In the genomic region with DNA sequence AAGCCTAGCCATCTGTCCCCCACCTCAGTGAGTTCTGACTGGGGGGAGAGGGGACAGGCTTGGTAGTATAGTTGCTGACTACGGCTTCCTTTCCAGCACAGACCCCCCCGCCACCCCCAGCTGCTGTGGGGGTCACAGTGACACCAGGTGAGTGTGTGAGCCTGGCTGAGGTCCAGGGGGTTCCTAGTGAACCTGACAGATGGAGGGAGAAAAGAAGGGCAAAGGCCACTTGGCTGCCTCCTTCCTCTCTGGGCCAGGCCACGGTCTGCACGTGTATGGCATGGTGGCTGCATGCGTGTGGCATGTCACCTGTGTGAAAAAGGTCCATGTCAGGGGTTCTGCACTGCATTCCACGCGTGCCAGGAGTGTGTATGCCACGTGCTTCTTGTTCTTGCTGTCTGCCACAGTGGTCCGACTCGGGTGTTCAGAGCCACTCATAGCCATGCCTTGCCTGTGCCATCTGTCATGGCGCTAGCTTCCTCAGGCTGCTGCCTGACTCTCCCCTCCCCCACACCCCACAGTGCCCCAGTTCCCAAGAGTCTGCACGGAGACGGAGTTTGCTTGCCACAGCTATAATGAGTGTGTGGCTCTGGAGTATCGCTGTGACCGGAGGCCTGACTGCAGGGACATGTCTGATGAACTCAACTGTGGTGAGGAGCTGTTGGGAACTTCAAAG, we compare ENCODE assay signal across 12 mouse cellular contexts. TPM values are rescaled to one million over a fixed set of nuclear protein-coding genes. Genes with fewer than 3 reads are reported as not detected.
DNase-seq lines count a peak whose midpoint lies in the region; ATAC-seq and TF ChIP-seq lines count a peak whose summit lies in the region.
"Had no signal": no experiment of that assay in that cellular context is flagged by ENCODE, and none has a peak within 500 bp of the region (broad histone marks: within the 10 kb centered on the region; RNA-seq: fewer than 3 reads in every experiment).

No protein-coding gene starts in this region.

- H3K27me3 ChIP-seq in liver, adult 2 months (ENCODE audit: control insufficient read depth, insufficient read depth, low read length): no peaks in the 10 kb centered on the region
- H3K27me3 ChIP-seq in liver, embryonic 12.5 days (replicated peaks): no peaks in the 10 kb centered on the region
- H3K27me3 ChIP-seq in embryonic facial prominence, embryonic 14.5 days (replicated peaks; ENCODE audit: control insufficient read depth, insufficient read depth, low read length): no peaks in the 10 kb centered on the region
- H3K27me3 ChIP-seq: midbrain, embryonic 12.5 days had no signal

- no peaks in the 10 kb centered on the region for H3K36me3 ChIP-seq in liver, adult 2 months (ENCODE audit: control insufficient read depth, insufficient read depth, low read length)
- H3K36me3 ChIP-seq in liver, embryonic 12.5 days: peaks cover 36% of the 10 kb centered on the region
- H3K36me3 ChIP-seq in embryonic facial prominence, embryonic 14.5 days (ENCODE audit: control insufficient read depth, insufficient read depth, low read length): peaks cover 83% of the 10 kb centered on the region
- H3K36me3 ChIP-seq: midbrain, embryonic 12.5 days had no signal

- ATAC-seq in liver, embryonic 12.5 days: no peak
- 0 out of 2 replicates have a peak, but pooled peaks have one; percentile 15 for ATAC-seq in embryonic facial prominence, embryonic 14.5 days (ENCODE audit: low read depth)
- ATAC-seq in CD4-positive, CD25-positive, alpha-beta regulatory T cell, adult 4 months: no peak

- peak; percentile 24 for DNase-seq in liver, adult 2 months (ENCODE audit: extremely low read depth, low read depth, low spot score)
- peak; percentile 14 for DNase-seq in brain, embryonic 18.5 days (ENCODE audit: low read depth, low spot score)
- DNase-seq in embryonic facial prominence, embryonic 14.5 days (ENCODE audit: low spot score): no peak
- peak; percentile 66 for DNase-seq in kidney, postnatal 14 days
- DNase-seq in layer of hippocampus, postnatal 14 days (ENCODE audit: low spot score in 2 of 2): no peak
- DNase-seq: heart, postnatal 10 days; layer of hippocampus, adult 9-11 months had no signal

- TF ChIP-seq POLR2A in liver, adult 2 months (IDR thresholded peaks at IDR 0.05; ENCODE audit: extremely low read depth, insufficient read depth, low read length): no peak

- H3K9ac ChIP-seq in liver, adult 2 months (ENCODE audit: low read depth, low read length): no peak overlapping the region
- H3K9ac ChIP-seq in liver, embryonic 12.5 days: no peak overlapping the region
- H3K9ac ChIP-seq in embryonic facial prominence, embryonic 14.5 days (ENCODE audit: low read depth, low read length): no peak overlapping the region
- H3K9ac ChIP-seq: liver, embryonic 14.5 days; midbrain, embryonic 12.5 days had no signal

- no peak overlapping the region for H3K4me2 ChIP-seq in liver, embryonic 12.5 days
- H3K4me2 ChIP-seq in embryonic facial prominence, embryonic 14.5 days (ENCODE audit: low read depth, low read length): no peak overlapping the region
- H3K4me2 ChIP-seq: midbrain, embryonic 12.5 days had no signal

- no peaks in the 10 kb centered on the region for H3K9me3 ChIP-seq in liver, embryonic 12.5 days (replicated peaks)
- H3K9me3 ChIP-seq in embryonic facial prominence, embryonic 14.5 days (ENCODE audit: control insufficient read depth, low read length): no peaks in the 10 kb centered on the region
- H3K9me3 ChIP-seq: midbrain, embryonic 12.5 days had no signal

- no peaks in the 10 kb centered on the region for H3K79me2 ChIP-seq in liver, adult 2 months (ENCODE audit: control insufficient read depth, insufficient read depth, low read length)

- no peak overlapping the region for H3K4me3 ChIP-seq in liver, adult 2 months (ENCODE audit: insufficient read depth, low read depth, low read length)
- H3K4me3 ChIP-seq in liver, embryonic 12.5 days: no peak overlapping the region
- no peak overlapping the region for H3K4me3 ChIP-seq in embryonic facial prominence, embryonic 14.5 days (ENCODE audit: low read depth, low read length)
- H3K4me3 ChIP-seq: midbrain, embryonic 12.5 days had no signal

- WGBS in liver, adult 2 months: 81% methylated on average over 15 of the region's 15 CpGs
- WGBS in liver, embryonic 12.5 days (ENCODE audit: insufficient replicate concordance): 73% methylated on average over 15 of the region's 15 CpGs
- WGBS in embryonic facial prominence, embryonic 14.5 days: 86% methylated on average over 15 of the region's 15 CpGs

- no peak for TF ChIP-seq CTCF in liver, adult 2 months (IDR thresholded peaks at IDR 0.05; ENCODE audit: low read depth, low read length)

- no peak overlapping the region for H3K27ac ChIP-seq in liver, adult 2 months (replicated peaks; ENCODE audit: insufficient read depth, low read depth, low read length)
- no peak overlapping the region for H3K27ac ChIP-seq in liver, embryonic 12.5 days
- H3K27ac ChIP-seq in embryonic facial prominence, embryonic 14.5 days (replicated peaks; ENCODE audit: low read depth, low read length): no peak overlapping the region
- H3K27ac ChIP-seq: liver, embryonic 14.5 days; midbrain, embryonic 12.5 days had no signal

- 0 out of 2 replicates have a peak, but pooled peaks cover 2% of the 10 kb centered on the region for H3K4me1 ChIP-seq in liver, adult 2 months (ENCODE audit: control insufficient read depth, insufficient read depth, low read length)
- no peaks in the 10 kb centered on the region for H3K4me1 ChIP-seq in liver, embryonic 12.5 days
- H3K4me1 ChIP-seq in embryonic facial prominence, embryonic 14.5 days (ENCODE audit: control insufficient read depth, insufficient read depth, low read length): no peaks in the 10 kb centered on the region

RNA-seq across cellular contexts. Expression of a gene that starts 41.6 kb away (rescaled TPM):
- 7.2 and 11.8 TPM in 2 replicates for total RNA-seq in liver, adult 2 months (2014; rRNA removed)
- polyA plus RNA-seq in liver, adult 2 months (2012; rRNA removed): 7.2 and 7.6 TPM in 2 replicates
- 6.4 and 7.3 TPM in 2 replicates for polyA plus RNA-seq in liver, embryonic 12.5 days (2016; fragmentation: Nextera tagmentation; extraction: Ambion mirVana)
- polyA plus RNA-seq in embryonic facial prominence, embryonic 14.5 days (2014; fragmentation: Nextera tagmentation; extraction: Ambion mirVana): 64.8 and 67.2 TPM in 2 replicates
- total RNA-seq in layer of hippocampus, postnatal 14 days (2021): 10 to 100 TPM; 11.5 to 17.9 TPM
- not detected for polyA plus RNA-seq in CD4-positive, CD25-positive, alpha-beta regulatory T cell, adult 4 months (2017; shearing (Covaris generic))

RNA-seq across cellular contexts. Expression of a gene that starts 57.1 kb away (rescaled TPM):
- total RNA-seq in liver, adult 2 months (2014; rRNA removed): not detected in 2 replicates
- polyA plus RNA-seq in liver, adult 2 months (2012; rRNA removed): 0.09 TPM in 1 of 2 replicates, not detected in the other
- polyA plus RNA-seq in liver, embryonic 12.5 days (2016; fragmentation: Nextera tagmentation; extraction: Ambion mirVana): not detected in 2 replicates
- polyA plus RNA-seq in embryonic facial prominence, embryonic 14.5 days (2014; fragmentation: Nextera tagmentation; extraction: Ambion mirVana): 0.17 and 0.46 TPM in 2 replicates
- total RNA-seq in layer of hippocampus, postnatal 14 days (2021): not detected
- not detected for polyA plus RNA-seq in CD4-positive, CD25-positive, alpha-beta regulatory T cell, adult 4 months (2017; shearing (Covaris generic))
- total RNA-seq: heart, postnatal 10 days had no signal
- polyA plus RNA-seq: frontal cortex, adult 2 months; liver, embryonic 14.5 days; midbrain, embryonic 12.5 days had no signal

Comparison
In these comparisons a context has a peak if more than half of its experiments do, and no peak if none do; other contexts are left out.
1. DNase-seq: peak in liver, adult 2 months (single experiment), brain, embryonic 18.5 days (single experiment) and kidney, postnatal 14 days (single experiment); none in embryonic facial prominence, embryonic 14.5 days (single experiment) and layer of hippocampus, postnatal 14 days (0 of 2).